Mouse (Mus musculus): ENCODE data around the gene Fbxl17. TPM values are rescaled to one million over a fixed set of nuclear protein-coding genes. Genes with fewer than 3 reads are reported as not detected.

Gene Fbxl17
- polyA plus RNA-seq, 1 experiment from 2014 or later: 29.0 TPM

- WGBS: 58% methylated on average over 4 of the region's 4 CpGs
Observed at GRCm38 (mm10) chr17:63107515-63107914, 392.3 kb downstream of the Fbxl17 start.

DNA sequence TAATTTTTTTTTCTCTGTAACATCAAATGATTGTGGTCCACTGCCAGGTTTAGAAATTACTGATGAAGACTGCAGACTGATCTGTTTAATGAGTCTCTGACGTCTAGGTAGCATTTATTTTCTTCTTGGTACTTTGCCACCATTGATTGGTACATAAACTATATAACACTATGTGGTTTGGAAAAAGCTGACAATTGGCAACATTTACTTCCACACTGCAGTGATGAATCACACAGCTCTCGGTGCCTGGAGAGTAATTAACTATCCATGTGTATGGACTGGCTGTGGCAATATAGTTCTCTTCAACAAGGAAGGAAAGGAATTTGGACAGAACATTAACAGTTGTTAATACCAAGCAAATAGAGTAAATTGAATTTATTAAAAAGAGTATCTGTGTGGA, 404.3 kb downstream of the Fbxl17 start:
- no peak for ATAC-seq
- H3K36me3 ChIP-seq: no peaks in the 10 kb centered on the region; the same call in 1 of the 2 replicates
- WGBS: 84% methylated on average over 2 of the region's 2 CpGs

More at GRCm38 (mm10) chr17:63107515-63107914, 392.3 kb downstream of the Fbxl17 start:
- H3K27ac ChIP-seq: peak overlapping the region; percentile 37; the same call in 1 of the 2 replicates
- H3K36me3 ChIP-seq: no peaks in the 10 kb centered on the region
- no peak overlapping the region for H3K4me3 ChIP-seq (replicated peaks)
- H3K4me1 ChIP-seq (replicated peaks): peaks cover 34% of the 10 kb centered on the region
- no peak overlapping the region for H3K4me2 ChIP-seq (replicated peaks)
- H3K27me3 ChIP-seq: no peaks in the 10 kb centered on the region
- no peak for ATAC-seq
- no peaks in the 10 kb centered on the region for H3K9me3 ChIP-seq
- H3K9ac ChIP-seq (replicated peaks): no peak overlapping the region

GRCm38 (mm10) chr17:63095017-63095416, 404.8 kb downstream of the Fbxl17 start:
- no peaks in the 10 kb centered on the region for H3K27me3 ChIP-seq
- no peak overlapping the region for H3K9ac ChIP-seq (replicated peaks)
- no peaks in the 10 kb centered on the region; the same call in 1 of the 2 replicates for H3K36me3 ChIP-seq
- no peak overlapping the region for H3K4me3 ChIP-seq (replicated peaks)
- WGBS: 88% methylated on average over 4 of the region's 4 CpGs
- no peaks in the 10 kb centered on the region; the same call in 1 of the 2 replicates for H3K9me3 ChIP-seq
- H3K27ac ChIP-seq: no peak overlapping the region
- no peak for ATAC-seq
- no peak overlapping the region for H3K4me2 ChIP-seq (replicated peaks)
- 0 out of 2 replicates have a peak, but pooled peaks cover 3% of the 10 kb centered on the region for H3K4me1 ChIP-seq (replicated peaks)

More for the DNA sequence above, 404.3 kb downstream of the Fbxl17 start:
- H3K4me2 ChIP-seq (replicated peaks): no peak overlapping the region
- H3K9ac ChIP-seq (replicated peaks): no peak overlapping the region
- H3K4me1 ChIP-seq (replicated peaks): 0 out of 2 replicates have a peak, but pooled peaks cover 3% of the 10 kb centered on the region
- H3K27me3 ChIP-seq: no peaks in the 10 kb centered on the region
- H3K4me3 ChIP-seq (replicated peaks): no peak overlapping the region
- no peaks in the 10 kb centered on the region; the same call in 1 of the 2 replicates for H3K9me3 ChIP-seq
- no peak overlapping the region for H3K27ac ChIP-seq

- Histone ChIP-seq H3K4me2 (replicated peaks) (no peak overlapping the region), H3K4me1 (replicated peaks) (0 out of 2 replicates have a peak, but pooled peaks cover 3% of the 10 kb centered on the region), H3K9me3 (no peaks in the 10 kb centered on the region; the same call in 1 of the 2 replicates), H3K9ac (replicated peaks) (no peak overlapping the region), H3K36me3 (no peaks in the 10 kb centered on the region; the same call in 1 of the 2 replicates), H3K27me3 (no peaks in the 10 kb centered on the region), H3K27ac (no peak overlapping the region), H3K4me3 (replicated peaks) (no peak overlapping the region)
- 83% methylated on average over 4 of the region's 4 CpGs for WGBS
- no peak for ATAC-seq
Observed at GRCm38 (mm10) chr17:63093184-63093583, 406.6 kb downstream of the Fbxl17 start.

DNA sequence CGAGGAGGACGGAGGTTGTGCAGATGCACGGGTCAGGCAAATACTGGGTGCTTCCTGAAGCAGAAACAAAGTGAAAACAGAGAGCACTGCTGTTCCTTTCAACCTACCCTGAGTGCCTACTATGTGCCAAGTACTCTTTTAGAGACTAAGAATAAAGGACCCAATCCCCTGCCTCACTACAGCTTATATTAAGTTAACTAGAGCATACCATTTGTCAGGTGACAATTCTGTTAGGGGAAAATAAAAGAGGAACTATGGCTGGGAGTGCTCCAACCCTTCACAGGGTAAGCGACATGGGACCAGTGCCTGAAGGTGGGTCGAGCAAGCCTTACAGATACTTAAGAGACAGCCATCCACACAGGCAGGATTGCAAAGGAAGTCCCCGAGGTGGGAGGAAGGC, 407.0 kb downstream of the Fbxl17 start:
- no peak for ATAC-seq
- H3K4me2 ChIP-seq (replicated peaks): no peak overlapping the region
- H3K27me3 ChIP-seq: no peaks in the 10 kb centered on the region
- 0 out of 2 replicates have a peak, but pooled peaks cover 3% of the 10 kb centered on the region for H3K4me1 ChIP-seq (replicated peaks)
- H3K36me3 ChIP-seq: no peaks in the 10 kb centered on the region; the same call in 1 of the 2 replicates
- H3K27ac ChIP-seq: no peak overlapping the region
- 77% methylated on average over 6 of the region's 6 CpGs for WGBS
- H3K9ac ChIP-seq (replicated peaks): no peak overlapping the region
- H3K9me3 ChIP-seq: no peaks in the 10 kb centered on the region; the same call in 1 of the 2 replicates
- H3K4me3 ChIP-seq (replicated peaks): no peak overlapping the region

DNA sequence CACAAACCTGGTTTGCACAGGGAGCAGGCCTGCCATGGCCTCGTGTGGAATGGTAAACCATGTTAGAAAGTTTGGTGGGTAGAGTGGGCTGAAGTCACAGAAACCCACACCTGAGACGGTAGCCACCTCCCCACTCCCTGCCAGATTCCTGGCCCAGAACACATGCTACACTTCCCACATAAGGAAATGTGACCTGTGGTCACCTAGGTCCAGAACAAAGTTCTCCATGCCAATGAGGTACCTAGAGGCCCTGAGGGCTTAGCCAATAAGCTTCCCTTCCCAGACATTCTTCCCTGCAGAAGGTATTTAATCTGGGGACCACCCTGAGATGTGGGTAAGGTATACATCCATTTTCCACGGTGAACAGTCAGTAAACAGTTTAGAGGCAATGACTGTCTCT, 409.7 kb downstream of the Fbxl17 start:
- Histone ChIP-seq H3K4me1 (replicated peaks) (0 out of 2 replicates have a peak, but pooled peaks cover 3% of the 10 kb centered on the region), H3K27me3 (no peaks in the 10 kb centered on the region), H3K4me3 (replicated peaks) (no peak overlapping the region), H3K4me2 (replicated peaks) (no peak overlapping the region), H3K27ac (no peak overlapping the region), H3K9ac (replicated peaks) (no peak overlapping the region), H3K36me3 (no peaks in the 10 kb centered on the region; the same call in 1 of the 2 replicates), H3K9me3 (no peaks in the 10 kb centered on the region)
- WGBS: 92% methylated on average over 3 of the region's 3 CpGs
- ATAC-seq: no peak

DNA sequence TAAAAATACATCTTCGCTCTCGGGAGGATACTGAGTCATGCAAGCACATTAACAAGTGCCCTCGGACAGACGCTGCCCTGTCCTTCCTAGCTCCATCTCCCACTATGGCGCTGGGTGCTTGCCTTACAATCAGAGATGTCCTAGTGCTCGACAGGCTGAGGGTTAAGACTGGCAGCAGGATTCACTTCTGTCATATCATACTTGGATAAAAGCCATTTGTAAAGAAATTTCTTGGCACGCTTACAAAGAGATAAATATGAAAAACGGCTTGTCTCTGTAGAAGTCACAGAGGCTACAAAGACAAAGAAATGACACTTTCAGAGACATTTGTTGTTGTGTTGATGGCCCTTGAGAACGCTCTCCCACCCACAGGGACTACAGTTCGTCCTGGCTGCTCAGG, 412.6 kb downstream of the Fbxl17 start:
- no peak overlapping the region for H3K4me3 ChIP-seq (replicated peaks)
- H3K36me3 ChIP-seq: no peaks in the 10 kb centered on the region; the same call in 1 of the 2 replicates
- no peak overlapping the region for H3K9ac ChIP-seq (replicated peaks)
- H3K4me2 ChIP-seq (replicated peaks): no peak overlapping the region
- no peaks in the 10 kb centered on the region for H3K27me3 ChIP-seq
- no peaks in the 10 kb centered on the region for H3K9me3 ChIP-seq
- ATAC-seq: no peak
- H3K27ac ChIP-seq: no peak overlapping the region
- no peaks in the 10 kb centered on the region for H3K4me1 ChIP-seq (replicated peaks)
- 88% methylated on average over 10 of the region's 10 CpGs for WGBS

DNA sequence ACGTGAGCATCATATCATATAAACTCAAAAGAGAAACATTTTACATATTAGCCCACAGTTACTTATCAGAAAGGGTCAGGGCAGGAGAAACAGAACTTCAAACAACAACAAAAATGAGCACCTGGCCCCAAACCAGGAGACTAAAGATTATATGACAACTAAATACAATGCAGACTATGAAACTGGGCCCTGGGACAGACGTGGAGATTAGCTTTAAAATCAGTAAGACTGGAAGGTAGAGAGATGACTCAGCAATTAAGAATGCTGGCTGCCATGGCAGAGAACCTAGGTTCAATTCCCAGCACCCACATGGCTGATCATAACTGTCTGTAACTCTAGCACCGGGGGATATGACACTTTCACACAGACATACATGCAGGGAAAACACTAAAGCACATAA, 413.3 kb downstream of the Fbxl17 start:
- no peaks in the 10 kb centered on the region for H3K9me3 ChIP-seq
- no peak overlapping the region for H3K4me3 ChIP-seq (replicated peaks)
- no peak overlapping the region for H3K4me2 ChIP-seq (replicated peaks)
- no peak overlapping the region for H3K27ac ChIP-seq
- H3K27me3 ChIP-seq: no peaks in the 10 kb centered on the region
- H3K36me3 ChIP-seq: no peaks in the 10 kb centered on the region; the same call in 1 of the 2 replicates
- H3K4me1 ChIP-seq (replicated peaks): no peaks in the 10 kb centered on the region
- no peak overlapping the region for H3K9ac ChIP-seq (replicated peaks)
- ATAC-seq: no peak
- 85% methylated on average over 3 of the region's 3 CpGs for WGBS

- H3K9ac ChIP-seq (replicated peaks): no peak overlapping the region
- 95% methylated on average over 6 of the region's 6 CpGs for WGBS
- H3K4me1 ChIP-seq (replicated peaks): peaks cover 6% of the 10 kb centered on the region
- H3K9me3 ChIP-seq: no peaks in the 10 kb centered on the region
- no peak overlapping the region for H3K27ac ChIP-seq
- H3K27me3 ChIP-seq: no peaks in the 10 kb centered on the region
- no peak overlapping the region for H3K4me3 ChIP-seq (replicated peaks)
- H3K36me3 ChIP-seq: no peaks in the 10 kb centered on the region
- H3K4me2 ChIP-seq (replicated peaks): no peak overlapping the region
- ATAC-seq: no peak
Observed at GRCm38 (mm10) chr17:63085227-63085626, 414.6 kb downstream of the Fbxl17 start.

DNA sequence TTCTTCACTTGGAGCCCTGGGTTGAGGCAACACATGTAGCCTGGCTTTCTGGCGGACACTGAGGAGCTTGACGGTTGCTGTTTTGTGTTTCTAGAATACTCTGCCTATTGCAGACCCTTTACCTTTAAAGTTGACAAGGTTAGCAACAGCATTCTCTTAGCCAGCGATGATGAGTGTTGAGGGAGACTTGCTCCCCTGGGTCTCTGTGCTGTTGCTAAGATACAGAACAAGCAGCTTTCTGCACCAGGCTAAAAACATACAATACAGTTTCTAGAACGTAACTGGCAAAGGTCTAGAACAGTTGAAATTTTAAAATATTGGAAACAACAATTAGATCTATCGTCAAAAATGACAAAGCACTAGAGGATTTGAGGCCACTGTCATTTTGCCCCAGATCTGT, 420.7 kb downstream of the Fbxl17 start:
- 49% methylated on average over 5 of the region's 5 CpGs for WGBS
- no peak overlapping the region for H3K9ac ChIP-seq (replicated peaks)
- no peak for ATAC-seq

DNA sequence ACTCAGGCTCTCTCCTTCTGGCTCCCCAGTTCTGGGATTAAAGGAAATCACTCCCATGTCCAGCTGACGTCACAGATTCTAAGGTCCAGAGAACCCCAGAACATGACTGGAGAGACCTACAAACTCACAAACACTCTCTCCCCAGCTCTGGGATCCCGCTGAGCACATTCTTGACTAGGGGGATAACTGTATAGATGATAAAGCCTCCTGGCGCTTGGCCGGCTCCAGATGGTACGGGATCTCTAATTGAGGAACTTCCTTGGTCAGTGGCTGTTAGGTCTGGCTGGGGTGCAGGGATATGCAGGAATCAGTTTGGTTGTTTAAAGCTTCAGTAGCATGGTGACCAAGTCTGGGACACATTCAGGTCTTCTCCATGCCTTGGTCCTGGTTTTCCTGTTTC, 422.3 kb downstream of the Fbxl17 start:
- 66% methylated on average over 5 of the region's 5 CpGs for WGBS
- no peaks in the 10 kb centered on the region for H3K9me3 ChIP-seq
- no peaks in the 10 kb centered on the region for H3K27me3 ChIP-seq
- ATAC-seq: no peak
- H3K4me3 ChIP-seq (replicated peaks): no peak overlapping the region
- H3K4me1 ChIP-seq (replicated peaks): peaks cover 71% of the 10 kb centered on the region
- H3K4me2 ChIP-seq (replicated peaks): no peak overlapping the region
- no peak overlapping the region for H3K9ac ChIP-seq (replicated peaks)
- no peaks in the 10 kb centered on the region for H3K36me3 ChIP-seq
- H3K27ac ChIP-seq: no peak overlapping the region

More for the DNA sequence above, 420.7 kb downstream of the Fbxl17 start:
- Histone ChIP-seq H3K4me1 (replicated peaks) (peaks cover 64% of the 10 kb centered on the region), H3K27ac (no peak overlapping the region), H3K9me3 (no peaks in the 10 kb centered on the region), H3K27me3 (no peaks in the 10 kb centered on the region), H3K4me2 (replicated peaks) (no peak overlapping the region), H3K36me3 (no peaks in the 10 kb centered on the region), H3K4me3 (replicated peaks) (no peak overlapping the region)

GRCm38 (mm10) chr17:63076661-63077060, 423.2 kb downstream of the Fbxl17 start:
- WGBS: 39% methylated on average over 8 of the region's 8 CpGs
- Histone ChIP-seq H3K9me3 (no peaks in the 10 kb centered on the region), H3K9ac (replicated peaks) (no peak overlapping the region), H3K4me1 (replicated peaks) (peaks cover 73% of the 10 kb centered on the region), H3K27ac (no peak overlapping the region; the same call in 1 of the 2 replicates), H3K4me3 (replicated peaks) (no peak overlapping the region), H3K27me3 (no peaks in the 10 kb centered on the region), H3K36me3 (no peaks in the 10 kb centered on the region), H3K4me2 (replicated peaks) (no peak overlapping the region)
- no peak for ATAC-seq

GRCm38 (mm10) chr17:63076037-63076426, 423.8 kb downstream of the Fbxl17 start:
- WGBS: 44% methylated on average over 8 of the region's 8 CpGs
- no peak overlapping the region for H3K27ac ChIP-seq

More at GRCm38 (mm10) chr17:63076037-63076426, 423.8 kb downstream of the Fbxl17 start:
- no peaks in the 10 kb centered on the region for H3K9me3 ChIP-seq
- ATAC-seq: no peak
- H3K4me3 ChIP-seq (replicated peaks): no peak overlapping the region
- H3K36me3 ChIP-seq: no peaks in the 10 kb centered on the region
- peaks cover 76% of the 10 kb centered on the region for H3K4me1 ChIP-seq (replicated peaks)
- H3K9ac ChIP-seq (replicated peaks): no peak overlapping the region
- no peak overlapping the region for H3K4me2 ChIP-seq (replicated peaks)
- H3K27me3 ChIP-seq: no peaks in the 10 kb centered on the region

All from midbrain, embryonic 13.5 days (tissue).